Mouse (Mus musculus): ENCODE data around the gene Tcstv3. TPM values are rescaled to one million over a fixed set of nuclear protein-coding genes. Genes with fewer than 3 reads are reported as not detected.
"Not testable (repeated sequence)": the region's sequence is repeated elsewhere in the genome, so short reads cannot be mapped to it uniquely, and the experiment has no call there.

Tcstv3 gene
- total RNA-seq (2021), result not detected
- long read RNA-seq, experiment 1, result 0 reads
- long read RNA-seq, experiment 2, result 0 reads

- DNase-seq (ENCODE audit: low spot score in 2 of 2), result not testable (repeated sequence)
These were observed at the start of gene Tcstv3 for GRCm38 (mm10) chr13:120316578-120316977. Gene Tcstv3 (plus strand): TSS chr13:120316878.

GRCm38 (mm10) chr13:120277837-120278236, 38.8 kb upstream of the Tcstv3 start:
- not testable (repeated sequence) for DNase-seq (ENCODE audit: low spot score in 2 of 2)

GRCm38 (mm10) chr13:120278784-120279183, 37.9 kb upstream of the Tcstv3 start:
- DNase-seq (ENCODE audit: low spot score in 2 of 2), result no peak

GRCm38 (mm10) chr13:120299324-120299894, 17.3 kb upstream of the Tcstv3 start:
- DNase-seq (ENCODE audit: low spot score in 2 of 2), result no peak

GRCm38 (mm10) chr13:120299991-120300442, 16.7 kb upstream of the Tcstv3 start, which contains the start of gene BC147527:
Gene BC147527 (plus strand): TSS chr13:120300392.
- no peak for DNase-seq (ENCODE audit: low spot score in 2 of 2)

- no peak for DNase-seq (ENCODE audit: low spot score in 2 of 2)
These were observed 15.8 kb upstream of the Tcstv3 start for GRCm38 (mm10) chr13:120300853-120301252.

- no peak for DNase-seq (ENCODE audit: low spot score in 2 of 2)
These were observed 5.9 kb upstream of the Tcstv3 start for GRCm38 (mm10) chr13:120310749-120311148.

GRCm38 (mm10) chr13:120313584-120313983, 3.1 kb upstream of the Tcstv3 start:
- no peak for DNase-seq (ENCODE audit: low spot score in 2 of 2)

GRCm38 (mm10) chr13:120320183-120320582, 3.5 kb downstream of the Tcstv3 start:
- no peak for DNase-seq (ENCODE audit: low spot score in 2 of 2)

GRCm38 (mm10) chr13:120320721-120321120, 4.0 kb downstream of the Tcstv3 start:
- no peak for DNase-seq (ENCODE audit: low spot score in 2 of 2)

Other genes with a start within 250 kb of the Tcstv3 start
- not detected for gene Gm20767, start 176.6 kb upstream of the Tcstv3 start, total RNA-seq (2021)
- not detected for gene Gm21818, start 144.4 kb upstream of the Tcstv3 start, total RNA-seq (2021)
- not detected for gene Gm21762, start 100.9 kb upstream of the Tcstv3 start, total RNA-seq (2021)
- gene Gm21731, start 77.8 kb upstream of the Tcstv3 start, total RNA-seq (2021), result not detected
- not detected for gene AF067061, start 53.8 kb upstream of the Tcstv3 start, total RNA-seq (2021)
- not detected for gene BC147527, start 16.5 kb upstream of the Tcstv3 start, total RNA-seq (2021)

All from layer of hippocampus, postnatal 14 days (tissue).